Mouse (Mus musculus): Measurements from ENCODE around the gene Zfp212. TPM values are rescaled to one million over a fixed set of nuclear protein-coding genes. Genes with fewer than 3 reads are reported as not detected.
"Not testable (repeated sequence)": the region's sequence is repeated elsewhere in the genome, so short reads cannot be mapped to it uniquely, and the experiment has no call there.

Gene Zfp212
- total RNA-seq, 2 experiments from 2014 or later: 14.0 to 17.7 TPM

DNA sequence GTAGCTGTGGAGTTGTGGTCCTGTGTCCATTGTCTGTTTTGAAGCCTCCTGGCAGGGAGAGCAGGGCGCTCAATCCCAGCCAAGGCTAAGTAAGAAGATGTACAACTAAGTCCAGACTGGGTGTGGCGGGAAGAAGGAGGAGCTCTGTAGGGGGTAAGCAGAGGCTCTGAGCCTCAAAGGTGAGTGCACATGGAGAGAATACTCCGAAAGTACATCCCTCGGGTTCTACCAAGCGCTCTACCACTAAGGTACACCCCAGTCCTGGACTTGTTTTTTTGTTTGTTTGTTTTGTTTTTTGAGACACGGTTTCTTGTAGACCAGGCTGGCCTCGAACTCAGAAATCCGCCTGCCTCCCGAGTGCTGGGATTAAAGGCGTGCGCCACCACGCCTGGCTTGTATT lies 22.2 kb downstream of the Zfp212 start:
- no peak for DNase-seq

DNA sequence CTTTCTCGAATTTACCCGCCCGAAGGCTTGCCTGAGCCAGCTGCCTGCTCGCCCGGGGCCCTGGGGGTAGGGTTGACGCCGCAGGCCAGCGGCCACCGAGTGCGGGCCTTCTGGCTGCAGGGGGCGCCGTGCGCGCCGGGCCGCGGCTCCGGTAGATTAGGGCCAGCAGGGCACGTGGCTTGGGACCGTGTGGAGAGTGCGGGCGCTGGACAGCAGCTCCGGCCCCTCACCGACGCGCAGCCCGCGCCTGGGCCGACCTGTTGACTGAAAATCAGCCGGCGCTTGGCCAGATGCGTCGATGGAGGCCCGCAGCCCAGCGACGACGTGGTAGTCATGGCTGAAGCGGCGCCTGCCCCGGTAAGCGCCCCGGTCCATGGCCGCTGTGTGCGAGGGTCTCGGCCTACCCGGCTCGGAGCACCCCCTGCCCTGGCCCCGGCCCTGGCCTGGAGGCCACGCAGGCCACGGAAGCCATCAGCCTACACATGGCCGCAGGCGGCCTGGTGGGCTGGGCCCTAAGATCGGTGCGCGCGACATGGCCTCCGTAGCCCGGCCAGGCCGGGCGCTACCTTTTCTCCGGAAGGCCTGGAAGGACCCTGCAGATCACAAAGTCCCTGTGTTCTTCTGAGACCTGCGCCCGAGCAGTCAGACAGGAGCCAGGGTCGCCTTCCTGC lies 22.9 kb downstream of the Zfp212 start:
- peak; percentile 85 for DNase-seq

DNA sequence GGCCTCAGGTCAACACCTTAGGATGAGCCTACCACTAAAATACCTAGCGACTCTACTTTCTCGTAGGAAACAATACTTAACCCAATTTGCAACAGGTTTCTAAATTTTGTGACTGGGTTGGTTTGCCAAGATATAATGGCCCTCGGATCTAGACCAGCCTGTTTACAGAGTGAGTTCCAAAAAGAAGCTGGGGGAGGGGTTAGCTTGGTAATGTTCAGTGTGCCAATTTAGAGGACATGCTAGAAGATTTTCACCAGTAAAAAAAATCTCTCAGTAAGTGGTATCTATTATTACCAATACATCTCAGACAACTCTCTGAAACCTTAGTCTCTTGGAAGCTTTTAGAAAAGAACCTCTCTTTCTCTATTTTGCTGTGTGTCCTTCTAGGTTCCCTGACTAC lies 23.4 kb downstream of the Zfp212 start:
- DNase-seq: no peak

DNA sequence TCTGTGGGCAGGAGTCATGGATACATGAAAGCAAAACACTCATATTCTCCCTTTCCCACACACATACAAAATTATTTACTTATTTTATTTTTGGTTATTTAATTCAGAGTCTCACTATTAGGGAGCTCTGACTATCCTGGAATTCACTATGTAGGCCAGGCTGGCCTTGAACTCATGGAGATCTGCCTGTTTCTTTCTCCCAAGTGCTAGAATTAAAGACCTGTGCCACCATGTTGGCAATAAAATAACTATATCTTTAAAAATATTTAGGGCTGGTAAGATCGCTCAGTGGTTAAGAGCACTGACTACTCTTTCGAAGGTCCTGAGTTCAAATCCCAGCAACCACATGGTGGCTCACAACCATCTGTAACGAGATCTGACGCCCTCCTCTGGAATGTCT lies 27.1 kb downstream of the Zfp212 start:
- no peak for DNase-seq

DNA sequence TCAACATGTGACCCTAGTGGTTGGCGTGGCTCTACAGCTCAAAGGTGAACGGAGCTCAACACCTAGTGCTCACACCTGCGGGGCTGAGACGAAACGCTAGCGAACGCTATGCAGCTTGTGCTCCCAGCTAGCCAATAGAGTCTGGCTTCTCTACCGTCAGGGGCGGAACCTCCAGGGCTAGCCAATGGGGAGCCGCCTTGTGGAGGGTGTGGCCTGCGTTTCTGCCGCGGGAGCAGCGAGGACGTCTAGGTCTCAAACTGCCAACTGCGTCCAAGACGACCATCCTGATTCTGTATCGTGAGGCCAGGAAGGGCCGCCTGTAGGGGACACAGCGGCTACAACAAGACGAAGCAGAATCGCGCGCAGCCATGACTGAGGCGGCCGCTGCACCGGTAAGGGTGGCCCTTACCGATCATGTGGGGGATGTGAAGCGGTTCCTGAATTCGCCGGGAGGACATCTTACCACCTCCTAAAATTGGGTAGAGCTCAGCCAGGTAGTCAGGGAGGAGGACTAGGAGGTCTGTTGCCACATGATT lies 33.0 kb downstream of the Zfp212 start, which contains the start of gene Zfp956:
Zfp956 (plus strand) TSS at position 200 of the 536 bp plus-strand sequence.
- DNase-seq: peak; percentile 97

DNA sequence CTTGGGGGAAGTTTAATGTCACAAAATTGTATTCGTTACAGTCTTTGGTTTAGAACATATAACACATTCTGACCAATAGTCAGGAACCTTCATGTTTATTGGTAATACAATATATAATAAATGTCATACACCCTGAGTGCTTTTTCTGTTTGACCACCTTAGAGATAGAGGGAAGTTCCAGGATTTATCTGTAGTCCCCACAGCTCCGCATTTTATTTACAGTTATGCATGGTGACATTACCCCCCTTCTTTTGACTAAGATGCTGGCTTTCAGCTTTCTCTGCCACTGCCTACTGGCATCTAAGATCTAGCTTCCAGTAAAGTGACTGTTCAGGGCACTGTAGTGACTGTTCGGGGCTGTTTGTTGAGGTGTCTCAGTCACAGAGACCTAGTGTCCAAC lies 34.1 kb downstream of the Zfp212 start:
- DNase-seq: no peak

DNA sequence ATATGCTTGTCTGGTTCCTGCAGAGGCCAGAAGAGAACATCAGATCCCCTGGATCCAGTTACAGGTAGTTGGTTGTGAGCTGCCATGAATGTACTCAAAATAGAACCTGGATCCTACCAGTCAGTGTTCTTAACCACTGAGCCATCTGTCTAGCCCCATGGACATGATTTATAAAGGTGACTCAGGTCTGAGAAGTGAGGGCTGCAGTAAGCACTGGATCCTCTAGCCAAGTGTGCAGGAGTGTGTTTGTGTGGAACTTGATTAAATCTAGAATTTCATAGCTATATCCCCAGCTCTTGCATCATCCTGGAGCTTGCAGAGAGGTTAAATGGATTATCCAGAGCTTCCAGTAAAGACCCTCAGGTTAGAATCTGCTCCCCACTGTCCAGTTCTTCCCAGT lies 37.5 kb downstream of the Zfp212 start:
- no peak for DNase-seq

DNA sequence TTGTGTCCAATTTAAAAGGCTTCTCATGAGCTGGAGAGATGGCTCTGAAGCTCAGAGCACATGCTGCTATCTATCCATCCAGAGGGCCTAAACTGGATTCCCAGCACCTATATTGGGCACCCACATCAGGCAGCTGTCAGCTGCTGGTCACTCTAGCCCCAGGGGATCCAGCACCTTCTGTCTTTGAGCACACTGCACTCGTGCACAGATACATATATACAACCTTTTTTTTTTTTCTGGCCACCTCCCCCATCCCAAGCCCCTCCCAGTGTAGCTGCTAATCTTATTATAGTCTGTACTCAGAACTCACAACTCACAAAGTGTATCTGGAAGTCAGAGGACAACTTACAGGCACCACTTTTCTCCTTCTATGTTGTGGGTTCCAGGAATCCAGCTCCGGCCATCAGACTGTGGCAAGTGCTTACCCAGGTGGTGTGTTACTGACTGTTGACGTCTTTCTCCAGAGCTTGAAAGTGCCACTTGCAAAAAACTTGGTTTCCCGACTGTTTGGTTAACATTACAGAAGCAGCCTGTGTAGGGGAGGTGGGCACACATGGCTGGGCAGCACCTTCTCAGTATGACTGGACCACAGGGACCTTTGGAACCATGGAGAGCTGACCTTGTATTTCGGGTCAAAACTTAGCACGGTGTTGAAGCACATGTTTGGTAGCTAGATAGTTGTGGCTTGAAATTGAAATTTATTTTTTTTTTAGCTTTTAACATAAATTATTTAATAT lies 40.6 kb downstream of the Zfp212 start:
- DNase-seq: no peak

DNA sequence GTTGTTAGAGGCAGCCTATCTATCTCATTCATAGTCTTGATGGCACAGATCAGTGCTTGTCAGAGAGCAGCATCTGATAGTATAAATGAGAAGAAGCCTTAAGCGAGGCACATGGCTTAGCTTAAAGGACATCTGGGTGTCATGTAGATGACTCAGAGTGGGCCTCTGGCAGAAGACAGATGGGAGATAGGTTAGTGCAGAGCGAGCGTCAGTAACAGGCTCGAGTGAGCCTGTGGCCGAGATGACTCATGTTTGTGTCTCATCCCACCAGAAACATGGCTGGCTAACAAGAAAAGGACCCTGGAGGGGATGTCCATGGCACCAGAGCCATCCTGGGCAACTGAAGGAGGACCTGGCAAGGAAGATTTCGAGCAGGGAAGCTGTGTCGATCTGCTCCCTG lies 42.8 kb downstream of the Zfp212 start:
- DNase-seq: peak; percentile 36

DNA sequence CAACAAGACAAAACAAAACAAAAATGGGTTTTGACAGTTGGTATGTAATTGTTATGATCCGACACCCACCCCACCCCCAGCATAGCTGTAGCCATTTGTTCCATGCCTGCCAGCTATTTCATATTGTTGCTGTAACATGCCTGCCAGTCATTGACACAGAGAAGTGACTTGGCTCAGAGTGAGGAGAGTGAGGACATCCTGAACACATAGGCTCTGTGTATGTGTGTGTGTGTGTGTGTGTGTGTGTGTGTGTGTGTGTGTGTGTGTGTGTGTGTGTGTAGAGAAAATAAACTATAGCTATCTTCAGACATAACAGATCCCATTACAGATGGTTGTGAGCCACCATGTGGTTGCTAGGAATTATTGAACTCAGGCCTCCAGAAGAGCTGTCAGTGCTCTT lies 47.9 kb downstream of the Zfp212 start:
- DNase-seq: not testable (repeated sequence)

DNA sequence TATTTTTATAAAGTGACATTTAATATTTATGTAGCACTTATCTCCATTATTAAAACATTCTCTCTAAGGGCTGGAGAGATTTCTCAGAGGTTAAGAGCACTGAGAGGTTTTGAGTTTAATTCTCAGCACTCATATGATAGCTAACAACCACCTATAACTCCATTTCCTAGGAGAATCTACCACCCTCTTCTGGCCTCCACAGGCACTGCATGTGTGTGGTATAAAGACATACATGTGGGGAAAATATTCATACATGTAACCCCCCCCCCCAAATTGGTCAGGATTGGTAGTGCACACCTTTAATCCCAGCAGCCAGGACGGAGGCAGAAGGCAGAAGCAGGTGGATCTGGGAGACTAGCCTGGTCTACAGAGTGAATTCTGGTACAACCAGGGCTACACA lies 54.3 kb downstream of the Zfp212 start:
- no peak for DNase-seq

DNA sequence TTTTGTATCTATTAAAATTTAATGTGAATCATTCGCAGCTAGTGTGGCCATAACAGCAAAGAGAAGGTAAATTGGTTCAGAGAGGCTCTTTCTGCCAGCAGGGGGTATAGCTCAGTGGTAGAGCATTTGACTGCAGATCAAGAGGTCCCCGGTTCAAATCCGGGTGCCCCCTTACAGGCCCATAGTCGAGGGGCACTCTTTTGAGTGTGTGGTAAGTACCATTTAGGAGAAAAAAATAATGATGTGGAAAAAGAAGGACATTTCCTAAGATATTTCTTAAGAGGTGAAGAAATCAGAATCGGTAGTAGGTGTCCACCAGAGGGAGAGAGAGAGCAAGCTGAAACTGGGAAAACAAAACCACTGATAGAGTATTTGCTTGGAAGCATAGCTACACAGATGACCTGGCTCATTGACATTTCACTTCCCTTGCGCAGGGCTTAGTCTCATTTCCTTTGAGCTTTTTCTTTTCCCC lies 58.7 kb downstream of the Zfp212 start:
- DNase-seq: peak; percentile 90

Other genes with a start within 250 kb of the Zfp212 start
- gene Pdia4, start 107.0 kb upstream of the Zfp212 start, total RNA-seq (2021): 10 to 100 TPM; 84.9 to 93.6 TPM
- 1 to 10 TPM in 1 of 2 experiments, under 1 TPM in 1; 0.66 to 2.0 TPM for gene Zfp786, start 89.6 kb upstream of the Zfp212 start, total RNA-seq (2021)
- 10 to 100 TPM in 1 of 2 experiments, 1 to 10 TPM in 1; 6.7 to 11.8 TPM for gene Zfp398, start 84.8 kb upstream of the Zfp212 start, total RNA-seq (2021)
- gene Zfp282, start 43.3 kb upstream of the Zfp212 start, total RNA-seq (2021): 10 to 100 TPM; 12.0 to 13.8 TPM
- gene Zfp956, start 32.9 kb downstream of the Zfp212 start, total RNA-seq (2021): 10 to 100 TPM in 1 of 2 experiments, 1 to 10 TPM in 1; 6.5 to 10.3 TPM
- gene Zfp777, start 128.4 kb downstream of the Zfp212 start, total RNA-seq (2021): 10 to 100 TPM; 25.2 to 33.8 TPM
- 10 to 100 TPM; 22.6 to 26.4 TPM for gene Zfp746, start 166.1 kb downstream of the Zfp212 start, total RNA-seq (2021)

Measured in adrenal gland, postnatal 10 days (tissue).